Comparison of ENCODE assay signal across 23 mouse cellular contexts in the genomic region with DNA sequence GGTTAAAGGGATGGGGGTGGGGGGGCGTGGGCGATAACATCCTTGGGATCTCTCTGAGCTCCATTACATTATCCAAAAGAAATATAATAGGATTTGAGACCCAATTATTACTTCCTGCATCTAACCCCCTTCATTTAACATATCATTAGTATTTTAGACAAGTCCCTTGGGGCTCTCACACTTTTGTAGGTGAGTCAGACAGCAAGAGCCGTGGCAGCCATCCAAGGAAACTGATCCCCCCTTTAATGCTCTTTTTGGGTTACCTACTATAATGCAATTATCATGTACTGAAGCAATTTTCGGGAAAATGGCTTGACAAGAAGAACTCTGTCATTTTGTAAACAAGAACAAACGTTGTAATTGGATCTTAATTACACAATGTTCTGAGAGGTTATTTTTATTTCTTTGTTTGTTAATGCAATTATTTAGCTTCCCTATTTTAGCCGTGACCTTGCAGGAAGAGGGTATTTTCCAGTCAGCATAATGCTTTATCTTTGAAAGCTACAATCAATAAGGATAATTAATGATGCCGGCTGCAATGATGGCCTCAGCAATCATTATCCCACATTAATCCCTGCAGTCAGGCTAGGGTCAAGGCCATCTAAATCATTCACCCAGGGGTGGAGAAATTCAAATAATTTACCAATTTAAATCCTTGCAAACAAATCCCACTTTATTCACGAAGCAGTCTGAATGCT.
A peak's percentile ranks its signal among the peaks of the same experiment; 100 is the strongest.
DNase-seq lines count a peak whose midpoint lies in the region; ATAC-seq and TF ChIP-seq lines count a peak whose summit lies in the region.
"Had no signal": no experiment of that assay in that cellular context is flagged by ENCODE, and none has a peak within 500 bp of the region (broad histone marks: within the 10 kb centered on the region; RNA-seq: fewer than 3 reads in every experiment).

No protein-coding gene starts in this region.

- no peaks in the 10 kb centered on the region for H3K27me3 ChIP-seq in hindbrain, embryonic 14.5 days (ENCODE audit: control insufficient read depth, insufficient read depth, low read length)
- no peaks in the 10 kb centered on the region for H3K27me3 ChIP-seq in midbrain, embryonic 15.5 days (replicated peaks)
- no peaks in the 10 kb centered on the region for H3K27me3 ChIP-seq in cerebellum, adult 2 months (ENCODE audit: control insufficient read depth, insufficient read depth, low read length)
- H3K27me3 ChIP-seq: heart, embryonic 15.5 days; limb, embryonic 12.5 days; neural tube, embryonic 12.5 days had no signal

- TF ChIP-seq POLR2A in brain, embryonic 14.5 days (IDR thresholded peaks at IDR 0.05; ENCODE audit: borderline replicate concordance, extremely low read depth, insufficient read depth, insufficient read length, poor library complexity, severe bottlenecking): no peak
- TF ChIP-seq POLR2A in cerebellum, adult 2 months (IDR thresholded peaks at IDR 0.05; ENCODE audit: borderline replicate concordance, insufficient read depth, low read length): no peak

- no peak overlapping the region for H3K27ac ChIP-seq in hindbrain, embryonic 14.5 days
- H3K27ac ChIP-seq in midbrain, embryonic 15.5 days: no peak overlapping the region
- H3K27ac ChIP-seq in cerebellum, adult 2 months (ENCODE audit: insufficient read depth, low read length): no peak overlapping the region
- H3K27ac ChIP-seq: heart, embryonic 15.5 days; left cerebral cortex, adult 2 months; limb, embryonic 12.5 days; liver, embryonic 14.5 days; macrophage; neural tube, embryonic 12.5 days; stomach, postnatal 0 days had no signal

- TF ChIP-seq CTCF in brain, embryonic 14.5 days (IDR thresholded peaks at IDR 0.05; ENCODE audit: borderline replicate concordance, extremely low read depth, insufficient read depth, insufficient read length): no peak
- no peak for TF ChIP-seq CTCF in cerebellum, adult 2 months (IDR thresholded peaks at IDR 0.05; ENCODE audit: borderline replicate concordance, insufficient read depth, low read depth, low read length)

- no peaks in the 10 kb centered on the region for H3K36me3 ChIP-seq in hindbrain, embryonic 14.5 days (replicated peaks; ENCODE audit: control insufficient read depth, insufficient read depth)
- H3K36me3 ChIP-seq in midbrain, embryonic 15.5 days (replicated peaks): no peaks in the 10 kb centered on the region
- H3K36me3 ChIP-seq: heart, embryonic 15.5 days; limb, embryonic 12.5 days; neural tube, embryonic 12.5 days had no signal

- ATAC-seq in hindbrain, embryonic 14.5 days (ENCODE audit: low FRiP score): no peak
- ATAC-seq in midbrain, embryonic 15.5 days (replicated peaks): peak; percentile 65
- ATAC-seq: intestine, embryonic 16.5 days had no signal

- H3K9ac ChIP-seq in hindbrain, embryonic 14.5 days: no peak overlapping the region; the same call in 1 of the 2 replicates
- no peak overlapping the region for H3K9ac ChIP-seq in midbrain, embryonic 15.5 days
- H3K9ac ChIP-seq: heart, embryonic 15.5 days; limb, embryonic 12.5 days; liver, embryonic 14.5 days; neural tube, embryonic 12.5 days had no signal

- intact Hi-C loops in left cerebral cortex, postnatal 4 days (cut with DNase I): no loop called here

- H3K9me3 ChIP-seq in hindbrain, embryonic 14.5 days (ENCODE audit: control insufficient read depth, low read length): 0 out of 2 replicates have a peak, but pooled peaks cover 7% of the 10 kb centered on the region
- no peaks in the 10 kb centered on the region for H3K9me3 ChIP-seq in midbrain, embryonic 15.5 days
- H3K9me3 ChIP-seq: heart, embryonic 15.5 days; limb, embryonic 12.5 days; neural tube, embryonic 12.5 days had no signal

- H3K4me1 ChIP-seq in hindbrain, embryonic 14.5 days (replicated peaks; ENCODE audit: control insufficient read depth, insufficient read depth, low read length): peaks cover 12% of the 10 kb centered on the region; the same call in 1 of the 2 replicates
- 0 out of 2 replicates have a peak, but pooled peaks cover 12% of the 10 kb centered on the region for H3K4me1 ChIP-seq in midbrain, embryonic 15.5 days
- no peaks in the 10 kb centered on the region for H3K4me1 ChIP-seq in cerebellum, adult 2 months (ENCODE audit: control insufficient read depth, insufficient read depth, low read length)
- H3K4me1 ChIP-seq: heart, embryonic 15.5 days had no signal

- 49% methylated on average over 8 of the region's 8 CpGs for WGBS in hindbrain, embryonic 14.5 days
- WGBS in midbrain, embryonic 15.5 days: 35% methylated on average over 8 of the region's 8 CpGs
- 79% methylated on average over 8 of the region's 8 CpGs for WGBS in cerebellum, adult 2 months

- DNase-seq in left cerebral cortex, postnatal 4 days: peak; percentile 3
- no peak for DNase-seq in left cerebral cortex, adult 8-10 months (ENCODE audit: low spot score in 2 of 2)
- DNase-seq in brain, embryonic 14.5 days (ENCODE audit: low read depth): peak; percentile 64
- DNase-seq in hindbrain, embryonic 14.5 days (ENCODE audit: low spot score): peak; percentile 29
- DNase-seq in urinary bladder, adult 18-20 months (ENCODE audit: low spot score in 2 of 2): no peak
- no peak for DNase-seq in cerebellum, adult 2 months
- DNase-seq: adrenal gland, postnatal 14 days; cerebellum, adult 11-12 months; cerebellum, postnatal 36 days; gastrocnemius, postnatal 14 days; heart, adult 18-20 months; heart, postnatal 4 days; kidney, postnatal 36 days; layer of hippocampus, adult 9-11 months had no signal

- H3K4me2 ChIP-seq in hindbrain, embryonic 14.5 days (replicated peaks): 0 out of 2 replicates have a peak overlapping the region, but pooled peaks have one; percentile 3
- H3K4me2 ChIP-seq in midbrain, embryonic 15.5 days: no peak overlapping the region
- H3K4me2 ChIP-seq: heart, embryonic 15.5 days; limb, embryonic 12.5 days; neural tube, embryonic 12.5 days had no signal

- no peak overlapping the region for H3K4me3 ChIP-seq in hindbrain, embryonic 14.5 days (replicated peaks; ENCODE audit: low read length)
- H3K4me3 ChIP-seq in midbrain, embryonic 15.5 days: no peak overlapping the region
- no peak overlapping the region for H3K4me3 ChIP-seq in cerebellum, adult 2 months (replicated peaks; ENCODE audit: insufficient read depth, low read depth, low read length)
- H3K4me3 ChIP-seq: heart, embryonic 15.5 days; left cerebral cortex, adult 2 months; limb, embryonic 12.5 days; neural tube, embryonic 12.5 days had no signal

Comparison
In these comparisons a context has a peak if more than half of its experiments do, and no peak if none do; other contexts are left out.
1. DNase-seq: peak in left cerebral cortex, postnatal 4 days (single experiment), brain, embryonic 14.5 days (single experiment) and hindbrain, embryonic 14.5 days (single experiment); none in left cerebral cortex, adult 8-10 months (0 of 2), urinary bladder, adult 18-20 months (0 of 2) and cerebellum, adult 2 months (0 of 2).